Mouse (Mus musculus) cerebellum, adult 11 months (tissue): ENCODE measurements at regions not wholly inside any gene's neighbourhood (a gene's known extent, or its start where the extent isn't known, plus 50 kb on each side); places are given as distances from the start of the nearest gene placed in this dataset.

Experiments
- DNase-seq: peaks from one replicate; pipeline ENCODE4 v3.0.0; 2022

DNA sequence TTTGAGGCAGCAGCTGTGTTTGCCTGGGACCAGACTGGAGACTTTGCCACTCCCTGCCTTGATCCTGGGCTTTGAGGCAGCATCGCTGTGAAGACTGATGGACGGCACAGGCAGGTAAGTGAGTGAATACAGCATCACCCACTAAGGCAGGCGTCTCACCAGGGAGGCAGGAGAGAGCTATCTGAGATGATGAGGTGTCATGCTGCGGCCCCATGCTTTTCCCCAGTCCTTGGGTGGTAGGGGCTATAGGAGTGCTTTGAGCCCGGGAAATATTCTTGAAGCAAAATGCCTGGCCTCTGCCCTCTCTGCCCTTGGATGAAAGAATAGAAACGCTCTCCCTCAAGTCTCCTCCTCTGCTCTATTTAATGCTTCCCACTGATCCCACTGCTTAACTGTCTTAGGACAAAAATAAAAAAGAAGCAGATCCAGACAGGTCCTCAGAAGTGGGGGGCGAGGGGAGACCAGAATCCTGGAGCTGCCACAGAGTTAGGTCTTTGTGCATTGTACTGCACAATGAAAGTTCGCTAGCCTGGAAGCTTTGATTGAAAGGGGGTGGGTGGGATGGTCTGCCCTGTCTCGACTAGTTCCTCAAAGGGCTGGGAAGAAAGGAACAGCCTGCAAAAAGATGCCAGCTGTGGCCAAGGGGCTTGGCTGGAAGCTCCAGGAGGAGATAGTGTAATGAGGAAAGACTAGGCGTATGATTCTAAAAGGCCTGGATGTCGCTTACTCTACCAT, 117.4 kb upstream of the Cdh5 start:
- DNase-seq, result no peak

DNA sequence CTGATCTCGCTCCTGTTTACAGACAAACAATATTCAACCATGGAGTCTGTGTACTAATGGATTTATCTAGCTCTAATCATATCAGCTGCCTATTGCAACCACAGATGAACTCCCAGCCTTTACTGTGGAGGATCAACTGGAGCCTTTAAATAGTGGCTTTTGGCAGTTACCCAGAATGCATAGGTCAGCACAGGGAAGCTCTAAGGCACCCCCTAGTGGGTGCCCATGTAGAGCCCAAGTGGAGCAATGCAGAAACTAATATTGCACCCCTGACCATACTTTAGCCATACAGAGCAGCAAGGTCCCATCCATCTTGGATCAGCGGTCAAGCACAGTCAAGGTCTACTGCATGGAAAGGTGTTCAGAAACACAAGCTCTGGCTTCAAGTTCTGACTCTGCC, 115.8 kb upstream of the Cdh5 start:
- DNase-seq, result no peak

- DNase-seq, result no peak
These were observed 107.5 kb upstream of the Cdh5 start for GRCm38 (mm10) chr8:103993897-103994296.

DNA sequence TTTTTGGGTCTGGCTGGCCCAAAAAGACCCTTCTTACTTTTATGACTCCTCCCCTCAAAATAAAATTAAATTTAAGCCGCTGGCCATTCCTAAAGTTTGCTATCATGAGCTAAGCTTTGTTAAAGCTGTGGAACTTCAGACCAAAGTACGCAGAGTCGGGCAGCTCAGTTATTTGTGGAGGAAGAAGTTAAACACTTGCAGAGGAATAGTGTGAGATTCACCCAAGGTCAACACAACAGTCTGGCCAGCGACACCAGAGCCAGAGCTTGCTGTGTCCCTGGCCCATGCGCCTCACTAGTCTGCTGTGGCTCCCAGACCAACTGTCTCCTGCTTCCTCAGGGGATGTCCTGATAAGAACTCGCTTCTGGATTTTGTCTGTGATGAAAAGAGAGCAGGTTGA, 103.3 kb upstream of the Cdh5 start:
- DNase-seq, result no peak

- no peak for DNase-seq
These were observed 94.2 kb upstream of the Cdh5 start for GRCm38 (mm10) chr8:104007209-104007608.

- no peak for DNase-seq
These were observed 92.7 kb upstream of the Cdh5 start for GRCm38 (mm10) chr8:104008756-104009155.

GRCm38 (mm10) chr8:104009306-104009705, 92.1 kb upstream of the Cdh5 start:
- no peak for DNase-seq

DNA sequence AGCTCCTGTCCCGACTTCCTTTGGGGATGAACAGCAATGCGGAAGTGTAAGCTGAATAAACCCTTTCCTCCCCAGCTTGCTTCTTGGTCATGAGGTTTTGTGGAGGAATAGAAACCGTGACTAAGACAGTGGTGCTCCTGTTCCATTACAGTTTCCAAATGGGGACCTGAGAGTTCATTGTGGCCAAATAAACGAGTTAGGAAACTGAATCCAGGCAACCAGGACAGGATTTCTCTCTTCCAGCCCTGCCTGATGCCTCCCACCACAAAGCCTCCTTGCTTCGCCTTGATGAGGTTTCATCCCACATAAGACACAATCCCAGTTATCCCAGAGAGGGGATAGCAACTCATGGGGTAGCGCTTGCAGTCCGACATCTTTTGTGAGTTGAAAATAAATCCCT, 79.2 kb upstream of the Cdh5 start:
- DNase-seq, result no peak

- no peak for DNase-seq
These were observed 78.5 kb upstream of the Cdh5 start for GRCm38 (mm10) chr8:104022691-104023509.

- no peak for DNase-seq
These were observed 74.1 kb upstream of the Cdh5 start for GRCm38 (mm10) chr8:104027161-104027821.

DNA sequence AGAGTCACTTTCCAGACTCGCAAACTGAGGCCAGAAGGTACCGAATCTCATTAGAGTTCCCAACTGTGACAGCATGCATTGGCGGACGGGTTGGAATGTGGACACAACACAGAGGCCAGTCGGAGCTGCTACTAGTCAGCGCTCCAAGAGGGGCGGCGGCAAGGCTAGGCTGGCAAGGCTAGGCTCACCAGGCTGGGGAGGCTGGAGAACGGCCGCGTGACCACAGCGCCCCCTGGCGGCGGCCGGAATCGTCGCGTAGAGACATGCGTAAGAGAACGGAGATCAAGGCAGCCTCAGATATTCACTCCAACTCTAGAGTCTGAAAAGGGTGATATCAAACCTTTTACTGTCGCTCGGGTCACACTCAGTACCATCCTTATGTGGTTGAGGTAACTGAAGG, 72.8 kb upstream of the Cdh5 start:
- DNase-seq, result peak; percentile 25

DNA sequence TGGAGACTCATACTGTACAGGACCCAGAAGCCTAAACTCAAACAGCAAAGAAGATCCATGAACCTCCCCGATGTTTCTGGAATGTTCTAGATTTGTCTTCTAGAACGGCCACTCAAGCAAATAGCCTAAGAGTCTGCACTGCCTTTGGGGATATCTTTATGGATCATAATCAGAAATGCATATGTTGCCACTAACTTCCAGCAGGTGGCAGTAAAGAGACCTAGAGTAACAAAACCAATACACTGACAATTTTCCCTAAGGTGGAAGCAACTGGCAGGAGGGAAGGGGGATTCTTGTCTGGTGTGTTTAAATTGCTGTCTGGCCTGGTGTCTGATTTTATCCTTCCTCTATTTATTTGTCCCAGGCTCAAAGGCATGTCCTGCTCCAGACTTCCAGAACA, 69.2 kb upstream of the Cdh5 start:
- DNase-seq, result no peak

GRCm38 (mm10) chr8:104033148-104033547, 68.3 kb upstream of the Cdh5 start:
- DNase-seq, result no peak

DNA sequence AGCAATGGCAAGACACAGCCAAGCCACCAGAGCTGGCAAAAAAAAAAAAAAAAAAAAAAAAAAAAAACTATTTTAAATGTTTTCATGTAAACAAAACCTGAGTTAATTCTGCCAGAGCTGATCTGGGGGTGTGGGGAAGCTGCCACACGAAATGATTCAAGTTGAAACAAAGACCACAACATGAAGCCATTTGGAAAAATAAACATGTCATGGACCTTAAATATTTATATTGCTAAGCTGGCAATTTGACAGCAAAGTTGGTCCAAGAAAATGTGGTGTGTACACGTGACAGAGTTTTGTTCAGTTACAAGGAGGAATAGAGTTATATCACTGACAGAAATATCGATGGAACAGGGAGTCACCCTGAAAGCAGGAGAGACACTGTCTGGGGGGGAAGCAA, 67.1 kb upstream of the Cdh5 start:
- no peak for DNase-seq

DNA sequence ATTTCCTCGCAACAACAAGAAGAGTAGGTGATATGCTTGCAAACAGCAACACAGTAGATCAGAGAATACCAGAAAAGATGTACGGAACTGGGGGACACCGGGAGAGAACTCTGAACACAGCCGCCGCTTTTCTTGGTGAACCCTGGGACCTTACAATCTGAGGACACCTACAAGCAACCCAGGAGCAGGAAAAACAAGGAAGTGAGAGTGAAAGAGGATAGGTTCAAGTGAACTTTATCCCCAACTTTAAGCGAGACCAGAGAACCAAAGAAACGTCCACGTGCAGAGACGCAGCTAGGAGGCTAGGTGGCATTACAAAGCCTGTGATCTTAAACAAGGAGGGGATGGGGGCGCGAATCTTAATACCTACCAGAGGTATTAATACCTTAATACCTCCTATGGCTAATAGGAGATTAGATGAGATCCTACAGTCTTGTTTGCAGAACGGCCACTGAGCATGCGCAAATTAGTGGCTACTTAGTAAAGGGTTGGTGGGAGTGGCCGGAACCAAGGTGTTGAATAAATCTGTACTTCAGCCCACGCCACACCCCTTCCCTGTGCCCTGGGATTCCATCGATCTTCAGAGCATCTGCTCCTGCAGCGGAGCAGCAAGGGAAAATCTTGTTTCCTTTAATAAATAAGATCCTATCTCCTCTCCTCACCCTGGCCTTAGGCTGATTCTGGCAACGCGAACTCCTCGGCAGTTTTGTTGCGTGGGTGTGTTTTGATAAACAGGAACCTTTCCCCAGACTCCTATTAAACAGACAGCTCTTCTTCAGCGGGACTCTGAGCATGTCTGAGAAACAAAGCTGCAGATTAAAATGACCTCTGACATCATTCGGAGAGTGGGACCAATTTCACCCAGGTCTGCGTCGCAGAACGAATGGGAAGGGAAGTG, 64.6 kb upstream of the Cdh5 start:
- DNase-seq, result no peak

- no peak for DNase-seq
These were observed 63.8 kb upstream of the Cdh5 start for GRCm38 (mm10) chr8:104037611-104038010.

DNA sequence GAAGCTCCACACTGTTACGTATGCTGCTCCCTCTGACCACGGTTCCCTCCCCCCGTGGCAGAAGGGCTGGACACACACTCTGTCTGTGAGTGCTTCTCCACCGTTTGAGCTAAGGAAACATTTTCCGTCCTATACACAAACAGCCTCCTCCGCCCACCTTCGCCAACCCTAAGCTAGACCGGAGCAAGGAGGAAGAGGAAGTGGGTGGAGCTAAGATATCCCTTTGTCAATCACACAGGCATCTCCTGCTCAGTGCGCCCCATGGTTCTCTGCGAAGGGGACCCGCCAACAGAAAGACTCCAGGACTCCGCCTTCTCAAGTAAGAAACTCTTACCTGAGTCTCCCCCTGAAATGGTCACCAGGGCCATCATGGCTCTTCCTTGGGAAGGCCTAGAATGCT, 61.9 kb upstream of the Cdh5 start:
- no peak for DNase-seq

GRCm38 (mm10) chr8:104041522-104041921, 59.9 kb upstream of the Cdh5 start:
- no peak for DNase-seq

DNA sequence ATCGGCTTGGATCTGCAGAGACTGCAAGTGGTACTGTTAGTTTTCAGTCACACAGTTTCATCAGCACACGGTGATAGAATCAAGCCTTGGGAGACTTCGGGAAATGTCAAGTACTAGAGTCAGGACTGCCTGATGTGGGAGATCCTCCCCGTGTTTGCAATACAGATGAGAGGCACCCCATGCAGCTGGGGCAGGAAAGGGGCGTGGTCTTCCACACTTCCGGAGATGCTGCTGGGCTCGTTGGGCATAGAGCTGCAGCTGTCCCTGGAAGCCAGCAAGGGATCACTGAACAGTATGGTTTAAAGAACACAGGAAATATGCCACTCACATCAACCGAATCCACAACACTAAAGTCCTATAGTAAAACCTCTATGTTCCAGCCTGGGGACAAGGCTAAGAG, 59.0 kb upstream of the Cdh5 start:
- DNase-seq, result no peak

- no peak for DNase-seq
These were observed 53.4 kb upstream of the Cdh5 start for GRCm38 (mm10) chr8:104048037-104048436.

GRCm38 (mm10) chr8:104049181-104049580, 52.2 kb upstream of the Cdh5 start:
- no peak for DNase-seq

DNA sequence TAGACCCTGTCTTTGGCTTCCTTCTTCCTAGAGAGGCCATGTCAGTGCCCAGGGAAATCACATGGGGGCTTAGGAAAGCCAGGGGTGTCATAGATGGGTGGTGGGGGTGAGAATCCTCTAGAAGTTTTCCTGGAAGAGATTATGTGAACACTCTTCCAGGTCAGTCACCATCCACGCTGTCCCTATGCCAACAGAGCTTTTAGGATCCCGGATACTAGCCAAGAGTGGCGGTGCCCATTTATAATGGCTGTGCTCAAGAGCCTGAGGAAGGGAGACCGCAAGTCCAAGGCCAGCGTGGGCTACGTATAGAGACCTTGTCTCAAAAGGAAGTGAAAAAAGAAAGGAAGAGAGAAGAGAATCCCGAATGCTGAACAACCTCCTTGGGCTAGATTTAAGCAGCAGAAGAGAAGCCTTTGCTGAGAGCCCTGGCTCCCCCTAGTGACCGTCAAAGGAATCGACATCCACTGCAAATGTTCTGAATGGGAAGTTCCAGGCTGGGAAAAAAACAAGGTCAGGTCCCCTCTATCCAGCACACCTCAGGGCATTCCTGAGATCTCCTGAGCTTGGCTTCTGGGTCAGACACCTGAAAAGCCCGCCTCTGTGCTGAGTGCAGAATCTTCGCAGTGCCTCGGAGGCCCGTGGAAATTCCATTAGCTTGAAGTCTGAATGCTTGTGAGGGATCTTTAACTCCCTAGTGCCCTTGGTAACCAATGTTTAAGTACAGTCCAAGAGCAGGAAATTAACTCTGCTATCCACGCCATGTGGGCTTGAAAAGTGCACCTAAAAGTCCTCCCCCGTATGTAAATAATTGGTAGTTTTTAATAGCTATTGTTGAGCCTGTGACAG, 50.5 kb upstream of the Cdh5 start:
- DNase-seq, result peak; percentile 33
